Comparison of ENCODE assay signal across 18 mouse cellular contexts in the genomic region with DNA sequence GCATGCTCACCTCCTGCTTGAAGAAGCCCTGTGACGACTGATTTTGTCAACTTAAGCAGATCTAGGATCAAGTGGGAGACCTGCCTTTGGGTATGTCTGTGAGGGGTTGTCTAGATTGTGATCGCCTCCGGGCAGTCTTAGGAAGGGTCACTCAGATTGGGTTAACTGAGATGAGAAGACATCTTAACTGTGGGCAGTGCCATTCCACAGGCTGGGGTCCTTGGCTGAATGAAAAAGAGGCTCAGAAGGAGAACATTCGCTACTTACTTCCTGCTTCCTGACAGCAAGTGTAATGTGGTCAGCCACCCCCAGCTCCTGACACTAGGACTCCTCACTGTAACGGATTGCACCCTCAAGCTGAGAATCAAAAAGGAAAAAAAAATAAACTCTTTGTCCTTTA. TPM values are rescaled to one million over a fixed set of nuclear protein-coding genes. Genes with fewer than 3 reads are reported as not detected.
"Had no signal": no experiment of that assay in that cellular context is flagged by ENCODE, and none has a peak within 500 bp of the region (broad histone marks: within the 10 kb centered on the region; RNA-seq: fewer than 3 reads in every experiment).

No protein-coding gene starts in this region.

- H3K27me3 ChIP-seq: lung, embryonic 15.5 days; megakaryocyte, embryonic 14.5 days; midbrain, embryonic 12.5 days; neural tube, embryonic 12.5 days; stomach, embryonic 15.5 days had no signal

- H3K9me3 ChIP-seq: lung, embryonic 15.5 days; megakaryocyte, embryonic 14.5 days; midbrain, embryonic 12.5 days; neural tube, embryonic 12.5 days; stomach, embryonic 15.5 days had no signal

- H3K9ac ChIP-seq: liver, postnatal 0 days; lung, embryonic 15.5 days; midbrain, embryonic 12.5 days; neural tube, embryonic 12.5 days; stomach, embryonic 15.5 days had no signal

- H3K4me2 ChIP-seq: lung, embryonic 15.5 days; midbrain, embryonic 12.5 days; neural tube, embryonic 12.5 days; stomach, embryonic 15.5 days had no signal

- H3K36me3 ChIP-seq: lung, embryonic 15.5 days; midbrain, embryonic 12.5 days; neural tube, embryonic 12.5 days; stomach, embryonic 15.5 days had no signal

- H3K4me3 ChIP-seq: lung, embryonic 15.5 days; megakaryocyte, embryonic 14.5 days; midbrain, embryonic 12.5 days; neural tube, embryonic 12.5 days; stomach, embryonic 15.5 days had no signal

- H3K4me1 ChIP-seq: lung, embryonic 15.5 days; megakaryocyte, embryonic 14.5 days; neural tube, embryonic 12.5 days; stomach, embryonic 15.5 days had no signal

- H3K27ac ChIP-seq: lung, embryonic 15.5 days; macrophage; midbrain, embryonic 12.5 days; neural tube, embryonic 12.5 days; stomach, embryonic 15.5 days; stomach, postnatal 0 days had no signal

- DNase-seq: liver, postnatal 0 days; lung, adult 2 months; lung, postnatal 14 days; lung, postnatal 36 days; midbrain, embryonic 14.5 days; right cerebral cortex, postnatal 14 days; thymus, adult 2 months; thymus, postnatal 25 days; thymus, postnatal 4 days had no signal

- ATAC-seq: liver, postnatal 0 days; lung, postnatal 0 days had no signal

RNA-seq across cellular contexts. Expression of a gene that starts 54.1 kb away (rescaled TPM):
- polyA plus RNA-seq: lung, adult 2 months; macrophage; spleen, adult 2 months; thymus, adult 2 months had no signal
